Mouse (Mus musculus): ENCODE results near the gene Whrn. TPM values are rescaled to one million over a fixed set of nuclear protein-coding genes. Genes with fewer than 3 reads are reported as not detected.

Gene Whrn
- total and polyA plus RNA-seq, 2 experiments from 2014 or later: 3.8 to 13.0 TPM

- H3K9me3 ChIP-seq (ENCODE audit: low read length): no peaks in the 10 kb centered on the region
- WGBS: 93% methylated on average over 12 of the region's 12 CpGs
- H3K4me1 ChIP-seq (ENCODE audit: insufficient read depth): no peaks in the 10 kb centered on the region
- no peak overlapping the region for H3K4me2 ChIP-seq (ENCODE audit: low read depth)
- DNase-seq (no peak), ATAC-seq (no peak)
- H3K36me3 ChIP-seq (ENCODE audit: insufficient read depth): peaks cover 32% of the 10 kb centered on the region
- H3K27me3 ChIP-seq (ENCODE audit: insufficient read depth, low read length): no peaks in the 10 kb centered on the region
- no peak for TF ChIP-seq CTCF (IDR thresholded peaks at IDR 0.05; ENCODE audit: low read depth)
- no peak overlapping the region for H3K9ac ChIP-seq
- no peak overlapping the region for H3K4me3 ChIP-seq (ENCODE audit: low read depth, low read length)
- H3K27ac ChIP-seq (ENCODE audit: low read depth, low read length): no peak overlapping the region
These were observed 121.5 kb downstream of the Whrn start for GRCm38 (mm10) chr4:63374331-63374730.

GRCm38 (mm10) chr4:63373404-63373803, 122.4 kb downstream of the Whrn start:
- no peaks in the 10 kb centered on the region for H3K9me3 ChIP-seq (ENCODE audit: low read length)
- TF ChIP-seq CTCF (IDR thresholded peaks at IDR 0.05; ENCODE audit: low read depth): no peak
- peaks cover 24% of the 10 kb centered on the region for H3K36me3 ChIP-seq (ENCODE audit: insufficient read depth)
- H3K4me1 ChIP-seq (ENCODE audit: insufficient read depth): no peaks in the 10 kb centered on the region
- H3K27me3 ChIP-seq (ENCODE audit: insufficient read depth, low read length): no peaks in the 10 kb centered on the region
- no peak overlapping the region for H3K9ac ChIP-seq
- ATAC-seq: no peak
- H3K4me2 ChIP-seq (ENCODE audit: low read depth): no peak overlapping the region
- 95% methylated on average over 8 of the region's 8 CpGs for WGBS
- no peak for DNase-seq
- H3K4me3 ChIP-seq (ENCODE audit: low read depth, low read length): no peak overlapping the region
- H3K27ac ChIP-seq (ENCODE audit: low read depth, low read length): no peak overlapping the region

- no peak overlapping the region for H3K4me3 ChIP-seq (ENCODE audit: low read depth, low read length)
- ATAC-seq (no peak), DNase-seq (peak; percentile 48)
- TF ChIP-seq CTCF (IDR thresholded peaks at IDR 0.05; ENCODE audit: low read depth): peak; percentile 65
- 49% methylated on average over 3 of the region's 3 CpGs for WGBS
- no peak overlapping the region for H3K4me2 ChIP-seq (ENCODE audit: low read depth)
- H3K27me3 ChIP-seq (ENCODE audit: insufficient read depth, low read length): no peaks in the 10 kb centered on the region
- no peak overlapping the region for H3K9ac ChIP-seq
- H3K27ac ChIP-seq (ENCODE audit: low read depth, low read length): no peak overlapping the region
- no peaks in the 10 kb centered on the region for H3K4me1 ChIP-seq (ENCODE audit: insufficient read depth)
- peaks cover 19% of the 10 kb centered on the region for H3K36me3 ChIP-seq (ENCODE audit: insufficient read depth)
- H3K9me3 ChIP-seq (ENCODE audit: low read length): no peaks in the 10 kb centered on the region
These were observed 123.9 kb downstream of the Whrn start for GRCm38 (mm10) chr4:63371890-63372289.

GRCm38 (mm10) chr4:63370897-63371296, 124.9 kb downstream of the Whrn start:
- no peak overlapping the region for H3K9ac ChIP-seq
- 46% methylated on average over 7 of the region's 7 CpGs for WGBS
- no peak for TF ChIP-seq CTCF (IDR thresholded peaks at IDR 0.05; ENCODE audit: low read depth)
- no peak overlapping the region for H3K4me2 ChIP-seq (ENCODE audit: low read depth)
- H3K27ac ChIP-seq (ENCODE audit: low read depth, low read length): no peak overlapping the region
- H3K9me3 ChIP-seq (ENCODE audit: low read length): no peaks in the 10 kb centered on the region
- no peaks in the 10 kb centered on the region for H3K4me1 ChIP-seq (ENCODE audit: insufficient read depth)
- H3K36me3 ChIP-seq (ENCODE audit: insufficient read depth): peaks cover 17% of the 10 kb centered on the region
- ATAC-seq (no peak), DNase-seq (no peak)
- no peaks in the 10 kb centered on the region for H3K27me3 ChIP-seq (ENCODE audit: insufficient read depth, low read length)
- no peak overlapping the region for H3K4me3 ChIP-seq (ENCODE audit: low read depth, low read length)

- peak; percentile 78 for ATAC-seq
- Histone ChIP-seq H3K27ac (ENCODE audit: low read depth, low read length) (no peak overlapping the region), H3K9ac (no peak overlapping the region), H3K36me3 (ENCODE audit: insufficient read depth) (peaks cover 10% of the 10 kb centered on the region), H3K4me3 (ENCODE audit: low read depth, low read length) (no peak overlapping the region), H3K27me3 (ENCODE audit: insufficient read depth, low read length) (no peaks in the 10 kb centered on the region), H3K9me3 (ENCODE audit: low read length) (no peaks in the 10 kb centered on the region), H3K4me1 (ENCODE audit: insufficient read depth) (no peaks in the 10 kb centered on the region), H3K4me2 (ENCODE audit: low read depth) (no peak overlapping the region)
- peak; percentile 97 for TF ChIP-seq CTCF (IDR thresholded peaks at IDR 0.05; ENCODE audit: low read depth)
- peak; percentile 85 for DNase-seq
- 20% methylated on average over 4 of the region's 4 CpGs for WGBS
These were observed 127.2 kb downstream of the Whrn start for GRCm38 (mm10) chr4:63368577-63368976.

Other genes with a start within 250 kb of the Whrn start
- gene Orm1, start 151.4 kb downstream of the Whrn start, total RNA-seq (2014; rRNA removed): not detected in 2 replicates
- not detected in 2 replicates for gene Orm1, start 151.4 kb downstream of the Whrn start, polyA plus RNA-seq (2015; fragmentation: Nextera tagmentation; extraction: Ambion mirVana)
- not detected in 2 replicates for gene Orm3, start 139.8 kb downstream of the Whrn start, total RNA-seq (2014; rRNA removed)
- not detected in 2 replicates for gene Orm3, start 139.8 kb downstream of the Whrn start, polyA plus RNA-seq (2015; fragmentation: Nextera tagmentation; extraction: Ambion mirVana)
- gene Orm2, start 133.5 kb downstream of the Whrn start, total RNA-seq (2014; rRNA removed): not detected in 2 replicates
- gene Orm2, start 133.5 kb downstream of the Whrn start, polyA plus RNA-seq (2015; fragmentation: Nextera tagmentation; extraction: Ambion mirVana): not detected in 2 replicates
- 3.5 and 6.1 TPM in 2 replicates for gene Akna, start 92.6 kb downstream of the Whrn start, total RNA-seq (2014; rRNA removed)
- 1.2 and 3.8 TPM in 2 replicates for gene Akna, start 92.6 kb downstream of the Whrn start, polyA plus RNA-seq (2015; fragmentation: Nextera tagmentation; extraction: Ambion mirVana)
- gene Atp6v1g1, start 48.8 kb upstream of the Whrn start, total RNA-seq (2014; rRNA removed): 222 and 234 TPM in 2 replicates
- 389 and 442 TPM in 2 replicates for gene Atp6v1g1, start 48.8 kb upstream of the Whrn start, polyA plus RNA-seq (2015; fragmentation: Nextera tagmentation; extraction: Ambion mirVana)
- 4.5 and 5.9 TPM in 2 replicates for gene Tmem268, start 62.8 kb upstream of the Whrn start, total RNA-seq (2014; rRNA removed)
- gene Tmem268, start 62.8 kb upstream of the Whrn start, polyA plus RNA-seq (2015; fragmentation: Nextera tagmentation; extraction: Ambion mirVana): 4.2 and 5.5 TPM in 2 replicates
- gene Gm11213, start 109.3 kb upstream of the Whrn start, total RNA-seq (2014; rRNA removed): not detected in 2 replicates
- not detected in 2 replicates for gene Gm11213, start 109.3 kb upstream of the Whrn start, polyA plus RNA-seq (2015; fragmentation: Nextera tagmentation; extraction: Ambion mirVana)
- gene Tex48, start 126.4 kb upstream of the Whrn start, total RNA-seq (2014; rRNA removed): not detected in 2 replicates
- gene Tex48, start 126.4 kb upstream of the Whrn start, polyA plus RNA-seq (2015; fragmentation: Nextera tagmentation; extraction: Ambion mirVana): not detected in 2 replicates
- gene Gm11214, start 167.4 kb upstream of the Whrn start, total RNA-seq (2014; rRNA removed): not detected in 2 replicates
- not detected in 2 replicates for gene Gm11214, start 167.4 kb upstream of the Whrn start, polyA plus RNA-seq (2015; fragmentation: Nextera tagmentation; extraction: Ambion mirVana)
- gene Tnfsf15, start 249.1 kb upstream of the Whrn start, total RNA-seq (2014; rRNA removed): 0.15 TPM in 1 of 2 replicates, not detected in the other
- gene Tnfsf15, start 249.1 kb upstream of the Whrn start, polyA plus RNA-seq (2015; fragmentation: Nextera tagmentation; extraction: Ambion mirVana): not detected in 2 replicates

Measured in forebrain, postnatal 0 days (tissue).